Mouse (Mus musculus): Measurements from ENCODE around the gene Ifna13.
A peak's percentile ranks its signal among the peaks of the same experiment; 100 is the strongest.

Ifna13 gene

GRCm38 (mm10) chr4:88644359-88644758 is at the start of gene Ifna13:
Gene Ifna13, minus strand, starts transcription at chr4:88644459.
- DNase-seq (ENCODE audit: low read depth, low spot score) = no peak

- no peak for DNase-seq (ENCODE audit: low read depth, low spot score)
Measured at GRCm38 (mm10) chr4:88693392-88693791, 49.1 kb upstream of the Ifna13 start.

- no peak for DNase-seq (ENCODE audit: low read depth, low spot score)
Measured at GRCm38 (mm10) chr4:88692537-88692936, 48.3 kb upstream of the Ifna13 start.

GRCm38 (mm10) chr4:88691259-88691658 is 47.0 kb upstream of the Ifna13 start, which contains the start of gene Ifnab:
Gene Ifnab, minus strand, starts transcription at chr4:88691359.
- no peak for DNase-seq (ENCODE audit: low read depth, low spot score)

DNA sequence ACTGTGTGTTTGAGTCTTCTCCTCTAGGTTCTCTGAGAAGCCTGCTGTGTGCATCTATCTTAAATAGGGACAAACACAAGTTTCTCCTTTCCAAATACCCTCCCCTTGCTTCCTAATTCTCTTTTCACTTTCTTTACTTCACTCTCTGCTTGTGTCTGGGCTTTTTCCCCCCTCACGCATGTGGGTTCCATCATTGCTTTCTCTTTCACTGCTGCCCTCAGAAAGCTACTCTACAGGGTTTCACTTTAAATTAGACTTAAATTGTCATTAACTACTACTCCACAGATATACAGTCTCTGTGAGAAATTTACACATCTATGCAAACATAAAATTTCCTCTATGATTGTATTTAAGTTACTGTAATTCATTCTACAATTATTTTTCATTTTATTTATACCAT is 39.6 kb upstream of the Ifna13 start, which contains the start of gene Ifna2:
Gene Ifna2 (minus strand): TSS at position 101 of the 400 bp plus-strand sequence.
- DNase-seq (ENCODE audit: low read depth, low spot score) = no peak

DNA sequence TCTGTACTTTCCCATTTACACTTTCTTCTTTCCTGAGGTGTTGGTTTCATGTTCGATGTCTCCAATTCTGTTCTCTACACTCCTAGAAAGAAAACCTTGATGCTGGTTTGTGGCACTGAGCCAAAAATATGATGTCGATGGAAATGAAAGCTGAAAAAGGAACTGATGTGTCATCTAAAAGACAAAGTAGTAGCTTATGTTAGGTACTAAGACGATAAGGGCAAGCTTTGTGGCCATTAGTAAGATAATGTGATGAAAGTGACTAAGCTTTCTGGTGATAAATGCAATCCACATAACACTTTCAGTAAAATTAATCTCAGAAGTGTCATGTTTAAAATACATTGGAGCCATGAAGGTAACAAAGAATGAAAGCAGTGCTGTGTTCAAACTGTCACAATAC is 37.1 kb upstream of the Ifna13 start:
- no peak for DNase-seq (ENCODE audit: low read depth, low spot score)

- no peak for DNase-seq (ENCODE audit: low read depth, low spot score)
Measured at GRCm38 (mm10) chr4:88680362-88680761, 36.1 kb upstream of the Ifna13 start.

DNA sequence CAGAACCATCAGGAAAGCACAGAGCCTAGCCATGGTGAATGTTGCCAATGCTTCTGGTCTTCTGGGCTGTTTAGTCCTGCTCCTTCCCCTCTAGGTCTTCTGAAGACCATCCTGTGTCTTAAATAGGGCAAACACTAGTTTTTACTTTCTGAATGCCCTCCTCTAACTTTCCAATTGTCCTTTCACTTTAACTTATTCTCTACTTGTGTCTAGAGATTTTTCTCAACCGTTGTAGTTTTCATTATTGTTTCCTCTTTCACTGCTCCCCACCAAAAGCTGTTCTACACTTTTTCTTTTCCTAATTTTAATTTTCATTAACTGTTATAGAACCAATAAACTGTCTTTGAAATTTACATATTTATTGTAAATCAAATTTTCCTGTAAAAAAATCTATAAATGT is 32.6 kb upstream of the Ifna13 start, which contains the start of gene Ifna16:
Gene Ifna16 (minus strand): TSS at position 101 of the 400 bp plus-strand sequence.
- no peak for DNase-seq (ENCODE audit: low read depth, low spot score)

DNA sequence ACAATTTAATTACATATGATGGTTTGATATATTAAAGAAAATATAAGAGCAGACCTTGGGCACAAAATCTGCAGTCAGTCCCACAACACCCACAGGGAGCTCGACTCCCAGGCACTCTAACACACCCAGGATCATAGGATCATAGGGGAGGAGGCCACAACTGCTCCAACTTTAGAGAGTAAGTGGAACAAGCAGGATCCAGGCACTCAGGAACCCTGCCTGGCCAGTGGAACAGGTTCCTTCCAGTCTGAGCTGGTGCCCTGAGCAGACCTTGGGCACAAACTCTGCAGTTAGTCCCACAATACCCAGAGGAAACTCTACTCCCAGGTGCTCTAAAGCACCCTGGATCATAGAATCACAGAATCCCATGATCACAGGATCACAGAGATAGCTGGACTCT is 11.2 kb upstream of the Ifna13 start:
- DNase-seq (ENCODE audit: low read depth, low spot score) = no peak

DNA sequence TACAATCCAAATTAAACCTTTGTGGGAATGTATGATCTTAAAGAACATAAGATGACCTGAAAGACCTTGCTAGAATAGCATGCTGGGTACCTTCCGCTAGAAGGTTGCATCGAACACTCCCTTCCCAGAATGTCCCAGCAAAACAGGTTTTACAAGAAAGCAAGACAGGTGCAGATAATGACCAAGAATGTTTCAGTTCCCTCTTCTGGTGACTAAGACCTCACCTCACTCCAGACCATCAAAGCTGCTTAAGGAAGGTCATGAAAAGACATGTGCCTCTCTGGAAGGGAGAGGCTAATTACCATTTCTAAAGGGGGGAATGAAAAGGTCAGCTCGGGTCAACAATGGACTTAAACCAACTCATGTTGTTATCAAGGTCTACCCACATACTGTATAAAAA is 9.4 kb upstream of the Ifna13 start:
- DNase-seq (ENCODE audit: low read depth, low spot score) = no peak

- no peak for DNase-seq (ENCODE audit: low read depth, low spot score)
Measured at GRCm38 (mm10) chr4:88642526-88642925, 1.7 kb downstream of the Ifna13 start.

DNA sequence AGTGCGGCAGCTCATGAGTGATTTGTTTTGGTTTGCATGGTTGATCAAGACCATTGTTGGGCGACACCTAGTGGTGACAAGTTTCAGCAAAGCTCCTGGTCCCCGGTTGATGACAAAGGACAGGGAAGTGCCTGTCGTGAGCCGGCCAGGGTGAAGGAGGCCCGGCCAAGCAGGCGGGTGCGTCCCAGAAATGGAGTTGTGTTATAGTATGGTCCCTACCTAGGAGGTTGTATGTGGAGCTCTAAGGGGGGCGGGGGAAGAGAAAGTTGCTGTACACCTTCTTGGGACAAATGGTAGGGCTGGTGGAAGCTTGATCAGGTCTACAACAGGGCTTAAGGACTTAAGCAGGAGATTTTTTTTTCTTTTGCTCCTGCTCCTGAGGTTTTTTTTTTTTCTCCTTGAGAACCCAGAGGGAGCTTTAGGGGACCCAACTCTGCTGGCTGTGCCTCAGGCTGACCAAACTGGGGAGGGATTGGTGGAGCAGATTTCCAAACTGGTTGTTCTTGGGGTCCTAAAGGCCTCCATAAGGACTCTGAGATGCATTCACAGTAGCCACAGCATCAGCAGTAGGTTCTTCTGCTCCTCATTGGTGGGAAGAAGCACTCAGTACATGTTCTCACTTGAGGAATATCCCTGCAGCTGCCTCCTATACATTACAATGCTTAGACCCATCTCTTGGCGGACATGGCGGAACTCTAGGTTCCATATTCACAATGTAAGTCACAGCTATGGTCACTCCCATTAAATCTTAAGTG is 3.0 kb downstream of the Ifna13 start:
- DNase-seq (ENCODE audit: low read depth, low spot score) = peak; percentile 100

- DNase-seq (ENCODE audit: low read depth, low spot score) = no peak
Measured at GRCm38 (mm10) chr4:88640704-88641076, 3.6 kb downstream of the Ifna13 start.

GRCm38 (mm10) chr4:88634311-88634710 is 9.9 kb downstream of the Ifna13 start, which contains the start of gene C87499:
Gene C87499, minus strand, starts transcription at chr4:88634411.
- no peak for DNase-seq (ENCODE audit: low read depth, low spot score)

GRCm38 (mm10) chr4:88603276-88603675 is 41.0 kb downstream of the Ifna13 start, which contains the start of gene Ifna12:
Gene Ifna12, minus strand, starts transcription at chr4:88603376.
- DNase-seq (ENCODE audit: low read depth, low spot score) = no peak
